Mouse (Mus musculus) liver, postnatal 0 days (tissue): ENCODE results near the gene Car10. TPM values are rescaled to one million over a fixed set of nuclear protein-coding genes. Genes with fewer than 3 reads are reported as not detected.

ENCODE experiments used
- ATAC-seq: fragments of 200-750 bp; cut with Nextera tagmentation; 2 replicates; pipeline ENCODE4 v1.8.0; 2017; ENCODE audit warnings: mild to moderate bottlenecking, moderate library complexity
- DNase-seq: peaks from one replicate; pipeline ENCODE4 v3.0.0-alpha.2; 2016
- H3K27ac ChIP-seq: fragments of 300-500 bp; sonication (generic); 2 replicates; pipeline ENCODE4 v1.5.1; 2014; ENCODE audit warnings: antibody characterized with exemption, moderate library complexity, mild to moderate bottlenecking, low read depth
- H3K27me3 ChIP-seq: fragments of 300-500 bp; sonication (generic); 2 replicates; pipeline ENCODE4 v1.6.1; 2014; ENCODE audit warnings: low read length, control low read depth, mixed read lengths; ENCODE audit not compliant: insufficient read depth
- H3K36me3 ChIP-seq: fragments of 300-500 bp; sonication (generic); replicated peaks from 2 replicates; pipeline ENCODE4 v1.6.1; 2014; ENCODE audit warnings: mild to moderate bottlenecking, control low read depth, low read length, moderate library complexity, mixed read lengths; ENCODE audit not compliant: insufficient read depth
- H3K4me1 ChIP-seq: fragments of 300-500 bp; sonication (generic); 2 replicates; pipeline ENCODE4 v1.6.1; 2014; ENCODE audit warnings: antibody characterized with exemption, mild to moderate bottlenecking, control low read depth; ENCODE audit not compliant: insufficient read depth
- H3K4me2 ChIP-seq: fragments of 300-500 bp; sonication (generic); 2 replicates; pipeline ENCODE4 v1.6.1; 2014; ENCODE audit warnings: low read depth, mild to moderate bottlenecking, low read length, moderate library complexity, mixed read lengths
- H3K4me3 ChIP-seq: fragments of 300-500 bp; sonication (generic); 2 replicates; pipeline ENCODE4 v1.5.1; 2014; ENCODE audit warnings: low read depth, low read length
- H3K9ac ChIP-seq: fragments of 300-500 bp; sonication (generic); replicated peaks from 2 replicates; pipeline ENCODE4 v1.6.1; 2014; ENCODE audit warnings: mild to moderate bottlenecking, moderate library complexity
- H3K9me3 ChIP-seq: fragments of 300-500 bp; sonication (generic); 2 replicates; pipeline ENCODE4 v1.6.1; 2016; ENCODE audit warnings: mild to moderate bottlenecking, control low read depth, low read length, mixed read lengths
- CTCF ChIP-seq: sonication (generic); IDR thresholded peaks from 2 replicates; pipeline ENCODE4 v1.5.1; 2016; ENCODE audit warnings: antibody characterized with exemption, low read depth
- EP300 ChIP-seq: IDR thresholded peaks from 2 replicates; pipeline ENCODE4 v1.6.1; 2016; ENCODE audit warnings: antibody characterized with exemption, low read depth, mild to moderate bottlenecking
- WGBS: fragments of 180-500 bp; shearing (Covaris S2); extraction: QIAGEN DNeasy Blood & Tissue Kit; methylation state at CpG from one replicate; pipeline ENCODE4 v1.1.7; 2014; ENCODE audit not compliant: insufficient replicate concordance; 5-methylcytosine and 5-hydroxymethylcytosine counted together
- polyA plus RNA-seq: library from polyadenylated mRNA; unstranded; fragments of >200 nt; fragmentation: Nextera tagmentation; extraction: Ambion mirVana; gene quantifications from 2 replicates; pipeline ENCODE4 v1.2.1, GENCODE M21; 2015

The Car10 gene
- polyA plus RNA-seq, 1 experiment from 2014 or later = not detected

GRCm38 (mm10) chr11:93559118-93559517 lies 461.3 kb downstream of the Car10 start:
- 68% methylated on average over 3 of the region's 3 CpGs for WGBS
- Histone ChIP-seq H3K9me3 (no peaks in the 10 kb centered on the region), H3K4me2 (no peak overlapping the region), H3K36me3 (no peaks in the 10 kb centered on the region), H3K27me3 (no peaks in the 10 kb centered on the region), H3K27ac (no peak overlapping the region), H3K4me3 (no peak overlapping the region), H3K4me1 (no peaks in the 10 kb centered on the region), H3K9ac (no peak overlapping the region)
- DNase-seq (no peak), ATAC-seq (no peak)
- no peak for TF ChIP-seq EP300
- TF ChIP-seq CTCF = no peak

- ATAC-seq = no peak
- no peak overlapping the region for H3K4me2 ChIP-seq
These were observed 462.7 kb downstream of the Car10 start for GRCm38 (mm10) chr11:93560570-93560969.

GRCm38 (mm10) chr11:93562330-93562865 lies 464.6 kb downstream of the Car10 start:
- Histone ChIP-seq H3K9ac (no peak overlapping the region), H3K36me3 (no peaks in the 10 kb centered on the region), H3K27me3 (no peaks in the 10 kb centered on the region), H3K4me2 (no peak overlapping the region), H3K9me3 (no peaks in the 10 kb centered on the region), H3K4me1 (no peaks in the 10 kb centered on the region), H3K4me3 (no peak overlapping the region), H3K27ac (no peak overlapping the region)
- TF ChIP-seq EP300 (no peak), CTCF (no peak)
- DNase-seq = no peak
- ATAC-seq = no peak

More at GRCm38 (mm10) chr11:93560570-93560969, 462.7 kb downstream of the Car10 start:
- no peaks in the 10 kb centered on the region for H3K36me3 ChIP-seq
- H3K27me3 ChIP-seq = no peaks in the 10 kb centered on the region
- no peak overlapping the region for H3K4me3 ChIP-seq
- H3K9ac ChIP-seq = no peak overlapping the region
- 71% methylated on average over 7 of the region's 7 CpGs for WGBS
- TF ChIP-seq EP300 (no peak), CTCF (no peak)
- no peak for DNase-seq
- no peaks in the 10 kb centered on the region for H3K9me3 ChIP-seq
- H3K27ac ChIP-seq = no peak overlapping the region
- no peaks in the 10 kb centered on the region for H3K4me1 ChIP-seq

- 49% methylated on average over 3 of the region's 3 CpGs for WGBS
- no peaks in the 10 kb centered on the region for H3K4me1 ChIP-seq
- DNase-seq (no peak), ATAC-seq (no peak)
- no peak for TF ChIP-seq EP300
- TF ChIP-seq CTCF = no peak
- H3K9me3 ChIP-seq = no peaks in the 10 kb centered on the region
- no peak overlapping the region for H3K4me2 ChIP-seq
- H3K36me3 ChIP-seq = no peaks in the 10 kb centered on the region
- H3K9ac ChIP-seq = no peak overlapping the region
- no peaks in the 10 kb centered on the region for H3K27me3 ChIP-seq
- no peak overlapping the region for H3K4me3 ChIP-seq
- no peak overlapping the region for H3K27ac ChIP-seq
These were observed 467.9 kb downstream of the Car10 start for GRCm38 (mm10) chr11:93565756-93566155.

- Histone ChIP-seq H3K9me3 (no peaks in the 10 kb centered on the region), H3K4me2 (no peak overlapping the region), H3K27me3 (no peaks in the 10 kb centered on the region), H3K27ac (no peak overlapping the region), H3K4me3 (no peak overlapping the region), H3K9ac (no peak overlapping the region), H3K36me3 (no peaks in the 10 kb centered on the region), H3K4me1 (no peaks in the 10 kb centered on the region)
- TF ChIP-seq CTCF (no peak), EP300 (no peak)
- ATAC-seq = no peak
- 81% methylated on average over 11 of the region's 11 CpGs for WGBS
- DNase-seq = no peak
These were observed 474.3 kb downstream of the Car10 start for GRCm38 (mm10) chr11:93571917-93572641.

GRCm38 (mm10) chr11:93577441-93577840 lies 479.6 kb downstream of the Car10 start:
- Histone ChIP-seq H3K9me3 (no peaks in the 10 kb centered on the region), H3K36me3 (no peaks in the 10 kb centered on the region), H3K4me2 (no peak overlapping the region), H3K27me3 (no peaks in the 10 kb centered on the region), H3K4me3 (no peak overlapping the region), H3K4me1 (no peaks in the 10 kb centered on the region), H3K27ac (no peak overlapping the region), H3K9ac (no peak overlapping the region)
- no peak for ATAC-seq
- no peak for DNase-seq
- 71% methylated on average over 2 of the region's 2 CpGs for WGBS
- no peak for TF ChIP-seq EP300
- no peak for TF ChIP-seq CTCF
